Mouse (Mus musculus): ENCODE data around the gene Lgals12. TPM values are rescaled to one million over a fixed set of nuclear protein-coding genes. Genes with fewer than 3 reads are reported as not detected.

Gene Lgals12
- under 1 TPM; 0.38 to 0.64 TPM for total RNA-seq (2021)

DNA sequence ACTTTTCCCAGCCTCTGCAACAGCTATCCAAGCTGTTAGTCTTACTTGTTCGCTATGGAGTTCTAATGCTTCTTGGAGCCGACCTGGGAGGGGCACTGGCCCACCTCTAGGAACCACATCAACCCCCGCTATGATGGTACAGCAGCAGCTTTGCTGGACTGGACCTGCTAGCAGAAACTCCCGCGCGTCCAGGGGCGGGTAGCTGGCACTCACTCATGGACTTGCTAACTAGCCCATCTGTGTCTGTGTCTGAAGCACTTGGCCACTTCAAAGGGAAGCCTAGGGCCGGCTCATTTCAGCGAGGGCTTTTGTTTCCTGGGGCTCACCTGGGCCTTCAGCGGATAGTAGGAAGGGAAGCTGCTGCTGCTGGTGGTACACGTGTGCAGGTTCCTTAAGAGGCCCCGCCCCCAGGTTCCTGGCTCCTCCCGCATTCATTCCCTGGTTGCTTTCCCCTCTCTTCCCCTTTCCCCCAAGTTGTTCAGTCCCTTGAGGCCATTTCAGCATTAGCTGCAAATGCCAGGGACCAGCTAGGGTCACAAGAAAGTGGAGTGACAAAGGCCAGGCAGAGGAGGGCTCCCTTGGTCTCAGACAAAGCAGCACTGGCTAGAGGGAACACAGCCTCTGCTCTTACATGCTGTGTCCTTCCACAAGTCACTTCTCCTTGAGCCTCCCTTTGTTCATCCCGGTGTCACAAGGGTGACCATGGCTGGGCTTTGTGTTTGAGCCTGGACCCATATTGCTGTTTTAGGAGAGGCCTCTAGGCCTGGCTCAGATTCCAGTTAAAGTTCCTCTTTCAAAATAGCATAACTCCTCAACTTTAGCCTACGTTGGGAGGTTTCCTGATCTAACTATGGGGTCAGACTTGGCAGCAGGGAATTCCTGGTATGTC lies at the start of gene Lgals12:
Lgals12 (minus strand) TSS at position 393 of the 889 bp plus-strand sequence.
- intact Hi-C loops (cut with DNase I): no loop called here
- DNase-seq: peak; percentile 71

DNA sequence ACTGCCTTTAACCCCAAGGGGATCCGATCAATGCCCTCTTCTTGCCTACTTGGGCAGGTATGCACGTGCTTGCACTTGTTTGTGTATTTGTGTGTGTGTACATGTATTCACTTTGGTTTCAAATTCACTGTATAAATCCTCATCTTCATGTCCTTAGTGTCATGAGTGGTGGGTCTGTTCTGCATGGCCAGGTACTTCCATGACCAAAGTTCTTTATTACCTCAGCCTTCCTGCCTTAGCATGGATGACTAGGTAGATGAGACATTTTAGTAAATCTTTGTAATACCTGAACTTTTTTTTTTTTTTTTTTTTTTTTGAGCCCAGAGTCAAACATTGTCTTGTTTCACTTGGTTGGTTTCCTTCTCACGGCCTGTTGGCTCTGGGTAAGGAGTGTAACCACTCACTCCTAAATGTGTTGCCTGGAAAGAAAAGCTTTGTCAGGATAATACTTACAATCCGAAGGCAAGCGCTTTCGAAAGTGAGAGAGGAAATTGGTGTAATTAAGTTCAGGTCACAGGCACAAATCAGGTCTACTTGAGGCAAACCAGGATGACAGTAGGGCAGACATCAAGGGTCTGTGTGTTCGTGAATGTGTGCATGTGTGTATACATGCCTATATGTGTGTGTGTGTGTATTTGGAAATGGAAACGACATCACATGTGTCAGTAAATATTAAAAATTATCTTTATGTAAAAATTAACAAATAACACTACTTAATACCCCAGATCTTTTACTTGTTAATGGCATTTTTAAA lies 42.1 kb upstream of the Lgals12 start:
- intact Hi-C loops (cut with DNase I): no loop called here
- DNase-seq: no peak

DNA sequence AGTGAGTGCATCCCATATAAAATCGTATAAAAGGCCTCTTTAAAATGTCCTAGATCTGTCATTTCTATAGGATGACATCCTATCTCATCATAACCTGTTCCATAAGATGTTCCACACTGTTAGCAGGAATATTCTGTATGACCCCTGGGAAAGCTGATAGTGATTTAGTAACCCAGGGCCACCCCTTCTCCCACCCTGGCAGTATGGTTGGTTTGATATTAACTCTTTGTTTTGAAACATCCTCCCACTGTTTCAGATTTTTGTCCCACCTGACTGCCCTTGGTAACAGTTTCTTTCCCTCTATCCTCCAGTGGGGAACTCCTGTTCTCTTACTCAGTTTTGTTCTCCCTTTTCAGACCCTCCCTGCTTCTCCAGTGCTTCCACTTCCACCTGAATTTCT lies 26.8 kb upstream of the Lgals12 start:
- no peak for DNase-seq
- intact Hi-C loops (cut with DNase I): no loop called here

DNA sequence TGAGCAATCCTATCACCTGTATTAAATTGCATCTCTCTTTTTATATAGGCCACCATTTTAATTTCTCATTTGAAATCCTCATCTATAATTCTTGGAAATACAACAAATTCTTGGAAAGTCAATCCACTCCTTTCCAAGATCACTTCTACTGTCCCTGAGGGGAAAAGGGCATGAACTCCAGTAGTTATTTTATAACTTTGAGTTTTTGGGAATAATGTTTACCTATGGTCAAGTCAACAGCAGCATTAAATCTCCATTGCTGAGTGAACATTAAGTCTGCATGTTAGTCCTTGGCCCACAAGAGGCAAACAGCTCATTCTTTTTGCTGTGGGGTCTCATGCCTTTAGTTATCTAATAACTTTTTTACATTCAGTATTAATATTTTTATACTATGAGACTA lies 26.0 kb upstream of the Lgals12 start:
- intact Hi-C loops (cut with DNase I): no loop called here
- DNase-seq: no peak

DNA sequence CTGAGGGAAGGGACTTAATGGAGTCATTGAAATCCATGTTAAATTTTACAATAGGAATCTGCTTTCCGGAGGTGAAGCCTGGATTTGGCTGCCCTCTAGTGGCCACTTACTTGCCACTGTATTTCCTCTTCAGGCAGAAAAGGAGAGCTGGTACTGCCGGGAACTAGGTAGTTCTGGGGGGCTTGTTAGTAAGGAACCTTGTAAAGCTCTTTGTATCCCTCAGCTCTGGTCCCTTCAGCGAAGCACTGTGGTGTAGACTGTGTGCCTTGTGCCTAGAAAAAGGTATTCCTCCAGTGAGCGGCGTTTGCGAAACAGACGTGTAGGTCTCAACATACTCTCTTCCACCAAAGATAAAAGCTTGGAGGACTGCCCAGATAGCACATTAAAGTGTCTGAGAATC lies 10.7 kb upstream of the Lgals12 start:
- intact Hi-C loops (cut with DNase I): loop anchor here (5.0 kb wide), 1 partner anchor 90 kb away; no protein-coding TSS in a partner anchor
- DNase-seq: peak; percentile 71

DNA sequence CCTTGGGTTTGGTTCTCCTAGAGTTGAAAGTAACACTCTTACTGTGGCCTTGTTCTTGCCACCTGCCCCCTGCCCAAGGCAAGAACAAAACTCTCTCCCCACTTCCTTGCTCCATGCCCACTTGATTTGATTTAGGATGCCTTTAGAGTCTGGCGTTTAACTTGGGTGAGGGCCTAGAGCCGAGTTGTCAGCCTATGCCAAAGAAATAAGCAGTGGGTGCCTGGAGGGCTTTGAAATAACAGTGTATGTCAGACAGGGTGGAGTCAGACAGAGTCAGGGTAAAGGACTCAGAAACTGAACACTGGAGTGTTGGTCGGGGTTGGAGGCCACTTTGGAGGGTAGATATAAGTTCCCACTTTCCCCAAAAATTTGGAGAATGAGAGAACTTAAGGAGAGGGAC lies 10.1 kb upstream of the Lgals12 start:
- intact Hi-C loops (cut with DNase I): loop anchor here (5.0 kb wide), 1 partner anchor 90 kb away; no protein-coding TSS in a partner anchor
- DNase-seq: no peak

DNA sequence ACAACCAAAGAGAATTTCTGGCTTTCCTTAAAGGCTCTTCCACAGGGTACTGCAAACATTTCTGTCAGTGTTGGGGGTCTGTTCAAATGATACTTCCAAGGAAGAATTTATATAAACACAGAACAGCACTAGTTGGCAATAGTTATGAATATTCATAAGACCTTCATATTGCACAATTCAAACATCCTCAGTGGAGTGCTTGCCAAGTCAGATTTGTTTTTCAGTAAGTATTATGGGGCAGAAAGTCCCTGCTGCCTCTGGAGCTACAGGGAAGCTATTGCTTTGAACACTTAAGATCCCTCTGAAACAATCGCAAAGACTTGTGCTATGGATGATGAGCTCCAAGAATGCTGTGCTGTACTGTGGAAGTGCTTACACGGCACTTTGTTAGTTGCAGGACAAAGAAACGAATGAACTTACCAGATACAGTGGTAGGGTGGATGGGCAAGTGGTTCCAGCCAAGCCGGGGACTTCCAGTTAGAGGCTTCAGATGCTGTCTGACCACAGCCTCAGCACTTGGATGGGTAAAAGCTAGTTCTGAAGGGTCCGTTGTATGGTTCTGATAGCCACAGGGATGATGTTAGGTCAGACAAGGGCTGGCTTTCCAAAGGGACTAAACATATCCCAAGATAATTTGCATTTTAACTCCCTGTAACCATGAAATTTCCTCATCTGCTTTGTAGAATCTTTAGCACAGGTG lies 9.4 kb upstream of the Lgals12 start:
- intact Hi-C loops (cut with DNase I): loop anchor here (5.0 kb wide), 1 partner anchor 89 kb away; no protein-coding TSS in a partner anchor
- DNase-seq: no peak

DNA sequence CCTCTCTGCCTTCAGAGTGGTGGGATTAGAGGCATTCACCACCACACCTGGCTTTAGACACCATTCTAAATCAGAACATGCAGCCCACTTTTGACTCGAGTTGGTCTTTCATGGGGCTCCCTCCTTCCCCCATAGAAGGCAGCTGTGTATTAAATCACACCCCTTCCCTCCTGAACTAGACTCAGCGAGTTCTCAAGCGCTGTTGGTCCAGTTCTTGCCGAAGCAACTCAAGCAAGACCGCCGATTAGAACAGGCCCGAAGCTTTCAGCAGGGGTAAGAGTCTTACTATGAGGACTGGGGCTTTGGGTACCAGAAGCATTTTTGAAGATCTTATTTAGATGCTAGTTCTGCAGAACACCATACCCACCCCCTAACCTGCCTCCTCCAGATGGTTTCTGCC lies 6.2 kb upstream of the Lgals12 start:
- intact Hi-C loops (cut with DNase I): no loop called here
- DNase-seq: no peak

DNA sequence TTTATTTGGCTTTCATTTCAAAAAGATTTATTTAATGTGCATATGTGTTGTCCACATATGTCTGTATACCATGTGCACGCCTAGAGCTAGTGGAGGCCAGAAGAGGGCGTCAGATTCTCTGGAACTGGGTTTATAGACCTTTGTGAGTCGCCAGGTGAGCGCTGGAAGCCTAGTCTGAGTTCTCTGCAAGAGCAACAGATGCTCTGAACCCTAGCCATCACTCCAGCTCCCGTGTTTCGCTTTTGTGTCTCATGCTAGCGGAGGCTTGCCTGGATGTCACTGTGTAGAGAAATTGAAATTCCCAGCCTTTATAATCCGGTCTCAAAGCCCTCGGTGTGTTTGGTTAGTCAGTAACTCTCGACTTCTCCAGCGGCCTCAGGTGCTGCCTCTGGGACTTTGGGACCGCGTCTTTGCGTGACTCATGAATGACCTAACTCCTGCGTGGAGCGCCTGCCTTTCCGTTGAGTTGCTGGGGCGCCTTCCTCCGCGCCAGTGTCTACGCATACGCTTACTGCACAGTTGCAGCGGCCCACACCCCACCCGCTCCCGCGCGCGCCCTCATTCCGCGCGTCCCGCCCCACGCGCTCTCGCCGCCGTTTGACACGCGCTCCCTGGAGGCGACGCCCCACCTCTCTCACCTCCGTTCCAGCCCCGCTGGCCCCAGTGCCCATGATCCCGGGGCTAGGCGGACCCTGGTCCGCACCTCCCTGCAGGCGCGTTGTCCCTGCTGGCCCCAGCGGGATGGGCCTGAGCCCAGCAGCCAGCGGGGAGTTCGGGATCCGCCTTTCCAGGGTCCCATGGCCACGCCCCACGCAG lies 5.2 kb upstream of the Lgals12 start, which contains the start of gene Hrasls5:
Hrasls5 (plus strand) TSS at position 600 of the 816 bp plus-strand sequence.
- intact Hi-C loops (cut with DNase I): no loop called here
- DNase-seq: no peak

DNA sequence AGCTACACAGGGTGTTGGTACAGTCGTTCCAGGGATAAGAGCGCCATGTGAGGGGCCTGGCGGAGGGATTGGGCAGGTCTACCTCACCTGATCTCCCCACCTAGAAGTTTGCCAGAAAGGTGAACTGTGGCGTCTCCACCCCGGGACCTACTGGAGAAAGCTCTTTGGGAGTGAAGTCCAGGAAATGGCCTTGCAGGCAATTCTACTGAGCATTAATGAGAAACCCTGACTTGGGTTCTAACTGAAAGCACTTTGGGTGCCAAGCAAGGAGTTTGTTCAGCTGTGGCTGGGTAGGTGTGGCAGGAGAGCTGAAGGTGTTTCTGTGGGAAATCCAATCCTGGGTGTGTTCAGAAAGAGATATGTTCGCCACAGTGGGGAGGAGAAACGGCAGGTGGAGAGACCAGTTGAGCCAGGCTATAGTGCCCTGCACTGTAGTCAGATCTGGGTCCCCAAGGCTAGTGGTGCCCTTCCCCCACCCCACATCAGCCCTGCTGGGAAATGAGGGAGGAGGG lies 753 bp upstream of the Lgals12 start:
- intact Hi-C loops (cut with DNase I): no loop called here
- no peak for DNase-seq

DNA sequence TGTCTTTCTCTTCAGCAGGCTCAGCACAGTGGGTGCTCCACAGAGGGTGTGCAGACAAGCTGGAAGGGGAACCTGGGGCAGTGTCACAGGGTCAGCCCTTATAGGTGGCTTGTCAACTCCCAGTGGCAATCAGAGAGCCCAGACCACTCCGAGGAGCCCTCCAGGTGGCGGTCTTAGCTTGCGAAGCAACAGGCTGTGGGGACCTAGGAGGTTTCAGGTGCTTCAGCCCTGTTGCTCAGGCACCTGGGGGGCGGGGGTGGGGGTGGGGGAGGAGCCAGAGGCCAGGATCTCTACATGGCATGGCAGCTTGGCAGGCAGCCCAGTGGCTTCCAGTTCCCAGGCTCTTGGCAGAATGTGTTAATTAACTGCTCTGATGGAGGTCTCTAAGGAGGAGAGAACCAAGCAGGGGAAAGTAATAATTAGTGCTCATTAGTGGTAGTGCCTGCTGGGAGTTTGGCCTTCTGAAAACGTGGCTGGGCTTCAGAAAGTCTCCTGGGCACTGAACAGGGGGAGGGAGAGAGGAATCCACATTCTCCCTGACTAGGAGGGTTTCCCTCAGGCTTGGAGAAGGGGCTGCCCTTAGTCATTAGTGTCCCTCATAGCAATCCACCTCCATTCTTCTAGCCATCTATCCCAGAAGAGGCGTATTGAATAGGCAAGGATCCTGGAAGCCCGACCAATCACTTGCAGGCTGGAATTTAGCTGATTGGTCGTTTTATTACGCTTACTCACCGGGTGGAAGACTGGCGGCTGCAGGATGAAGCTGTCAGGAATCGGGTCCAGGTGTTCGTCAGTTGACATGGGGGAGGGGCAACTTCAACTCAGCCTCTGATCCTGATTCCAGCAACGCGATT lies 836 bp downstream of the Lgals12 start:
- intact Hi-C loops (cut with DNase I): no loop called here
- peak; percentile 92 for DNase-seq

DNA sequence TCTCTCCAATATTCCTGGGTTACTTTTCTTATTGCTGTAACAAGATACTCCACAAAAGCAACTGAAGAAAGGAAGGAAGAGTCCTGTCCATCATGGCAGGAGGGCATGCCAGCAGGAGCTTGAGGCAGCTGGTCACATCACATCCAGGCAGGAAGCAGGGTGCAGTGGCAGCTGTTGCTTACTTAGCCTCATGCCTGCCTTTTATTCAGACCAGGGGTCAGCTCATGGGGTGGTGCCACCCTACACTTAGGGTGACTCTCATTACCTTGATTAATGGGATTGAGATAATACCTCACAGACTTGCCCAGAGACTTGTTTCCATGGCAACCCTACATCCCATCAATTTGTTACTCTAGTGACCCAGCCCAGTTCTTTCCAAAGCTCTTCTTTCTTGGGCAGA lies 2.0 kb downstream of the Lgals12 start:
- DNase-seq: no peak
- intact Hi-C loops (cut with DNase I): no loop called here

DNA sequence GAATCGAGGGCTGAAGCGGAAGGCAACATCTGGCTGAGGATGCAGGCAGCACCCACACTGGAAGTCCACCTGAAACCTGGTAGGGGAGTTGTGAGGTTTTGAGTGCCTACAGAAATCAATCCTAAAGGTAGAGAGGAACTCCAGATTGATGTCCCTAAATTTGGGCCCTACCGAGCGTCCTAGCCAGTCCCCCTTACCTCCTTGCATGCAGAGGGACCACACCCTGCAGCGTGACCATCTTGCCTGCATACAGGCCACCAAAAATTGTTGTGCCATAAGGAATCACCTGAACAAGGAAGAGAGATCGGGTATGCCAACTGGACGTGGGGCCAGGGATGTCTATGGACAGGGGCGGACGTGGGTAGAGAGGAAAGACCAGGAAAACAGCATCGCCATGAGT lies 2.9 kb downstream of the Lgals12 start:
- DNase-seq: no peak
- intact Hi-C loops (cut with DNase I): no loop called here

DNA sequence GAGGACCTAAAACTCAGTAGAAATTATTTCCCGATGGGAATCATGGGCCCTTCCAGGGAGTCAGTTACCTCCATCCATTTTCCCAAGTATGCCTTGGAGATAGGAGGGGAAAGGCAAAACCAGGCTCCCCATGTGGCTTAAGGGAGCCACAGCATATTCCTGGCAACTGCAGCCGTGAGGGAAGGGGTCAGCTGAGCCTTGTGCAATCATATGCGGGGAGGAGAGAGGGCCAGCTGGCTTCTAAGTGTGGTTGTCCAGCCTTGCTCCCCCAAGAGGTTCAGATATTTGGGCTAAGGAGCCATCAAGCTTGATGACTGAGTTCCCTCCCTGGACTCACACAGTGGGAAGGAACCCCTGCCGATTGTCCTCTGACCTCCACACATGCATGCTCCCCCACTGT lies 5.4 kb downstream of the Lgals12 start:
- DNase-seq: no peak
- intact Hi-C loops (cut with DNase I): no loop called here

DNA sequence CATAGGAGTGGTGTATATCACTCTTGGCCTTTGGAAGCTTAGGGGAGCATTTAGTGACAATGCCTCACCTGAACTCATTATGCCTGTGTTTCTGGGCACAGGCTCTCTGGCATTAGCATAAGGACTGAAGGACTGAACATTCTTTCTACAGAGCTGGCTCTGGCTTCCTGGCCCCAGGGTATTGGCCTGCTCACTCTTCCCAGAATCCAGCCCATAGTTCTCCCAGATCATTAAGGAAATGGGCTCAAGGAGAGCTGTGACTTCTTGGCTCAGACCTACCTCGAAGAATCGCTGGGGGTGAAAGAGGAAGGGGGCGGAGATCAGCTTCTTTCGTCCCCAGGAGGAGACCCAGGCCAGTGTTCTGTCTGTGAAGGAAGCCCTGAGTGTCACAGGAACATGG lies 8.5 kb downstream of the Lgals12 start:
- no peak for DNase-seq
- intact Hi-C loops (cut with DNase I): loop anchor here (5.0 kb wide), 1 partner anchor 71 kb away; no protein-coding TSS in a partner anchor

DNA sequence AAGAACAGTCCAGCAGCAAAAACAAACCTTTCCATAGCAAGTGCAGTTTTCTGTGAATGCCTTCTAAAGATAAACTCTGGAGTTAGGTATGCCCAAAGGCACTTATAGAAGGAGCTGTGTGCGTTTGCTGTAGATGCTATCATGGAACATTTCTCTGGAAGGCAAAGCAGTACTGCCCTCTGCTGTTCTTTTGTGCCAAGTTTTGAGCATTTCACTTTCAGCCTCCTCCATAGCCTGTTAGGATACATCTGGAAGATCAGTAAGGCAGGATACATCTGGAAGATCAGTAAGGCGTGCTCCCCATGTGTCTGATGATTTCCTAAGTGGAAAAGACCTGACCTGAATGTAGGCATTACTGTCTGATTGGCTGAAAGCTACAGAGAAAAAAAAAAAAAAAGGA lies 11.5 kb downstream of the Lgals12 start:
- intact Hi-C loops (cut with DNase I): loop anchor here (5.0 kb wide), 1 partner anchor 68 kb away; no protein-coding TSS in a partner anchor
- no peak for DNase-seq

DNA sequence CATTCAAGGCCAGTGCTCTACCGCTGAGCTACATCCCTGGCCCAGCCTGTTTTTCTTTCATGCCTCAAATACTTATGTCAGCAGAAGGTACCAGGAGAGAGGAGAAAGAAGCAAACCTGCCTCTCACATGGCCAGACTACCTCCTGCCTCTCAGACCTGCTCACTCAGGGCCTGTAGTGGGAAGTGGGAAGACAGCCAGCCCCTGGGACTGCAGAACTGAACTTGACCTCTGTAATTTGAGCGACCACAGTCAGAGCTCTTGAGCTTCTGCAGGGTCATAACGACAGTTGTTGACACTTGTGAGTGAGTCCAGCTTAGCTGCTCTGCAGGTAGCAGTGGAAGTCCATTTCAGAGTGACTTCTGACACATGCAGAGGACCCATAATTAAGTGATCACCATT lies 15.0 kb downstream of the Lgals12 start:
- intact Hi-C loops (cut with DNase I): no loop called here
- DNase-seq: no peak

DNA sequence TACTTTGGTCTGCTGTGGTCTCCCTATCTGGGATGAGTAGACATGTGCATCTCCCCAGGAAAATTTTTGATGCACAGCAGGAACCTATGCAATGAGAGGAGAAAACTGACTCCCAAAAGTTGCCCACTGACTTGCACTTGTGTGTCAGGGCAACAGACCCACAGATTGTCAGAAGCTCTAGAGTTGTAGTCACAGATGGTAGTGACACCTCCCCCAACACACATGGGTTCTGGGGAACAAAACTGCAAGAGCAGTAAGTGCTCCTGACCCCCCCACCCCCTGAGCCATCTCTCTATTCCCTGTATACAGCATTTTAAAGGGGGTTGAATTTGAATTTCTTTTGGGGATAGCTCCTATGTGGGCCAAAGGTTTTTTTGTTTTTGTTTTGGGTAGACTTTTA lies 16.2 kb downstream of the Lgals12 start:
- DNase-seq: no peak
- intact Hi-C loops (cut with DNase I): no loop called here

DNA sequence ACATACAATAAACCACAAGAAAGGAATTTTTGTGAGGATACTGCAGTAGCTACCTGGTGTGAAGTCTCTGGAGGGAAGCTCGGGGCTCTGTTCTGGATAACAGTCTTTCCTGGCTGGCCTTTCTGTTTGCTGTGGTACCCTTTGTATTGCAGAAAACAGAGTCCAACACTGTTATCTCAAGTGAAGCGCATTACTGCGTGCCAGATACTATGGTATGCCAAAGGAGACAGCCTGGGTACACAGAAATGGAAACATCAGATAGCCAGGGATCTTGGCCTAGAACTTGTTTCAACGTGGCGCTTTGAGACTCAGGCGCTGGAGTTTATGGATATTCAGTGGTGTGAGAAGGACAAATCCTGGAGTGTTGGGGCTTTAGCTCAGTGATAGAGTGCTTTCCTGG lies 21.2 kb downstream of the Lgals12 start:
- DNase-seq: no peak
- intact Hi-C loops (cut with DNase I): no loop called here

Data from left cerebral cortex, postnatal 4 days (tissue).